Mouse (Mus musculus) bone marrow macrophage, adult 2 months (primary cell): ENCODE measurements around the gene Cenpq.

Experiments
- CTCF ChIP-seq: IDR thresholded peaks from 2 replicates; pipeline ENCODE4 v1.5.1; 2012; ENCODE audit warnings: low read depth, mild to moderate bottlenecking, low read length, moderate library complexity
- POLR2A ChIP-seq: IDR thresholded peaks from 2 replicates; pipeline ENCODE4 v1.6.1; 2012; ENCODE audit warnings: mild to moderate bottlenecking, low read depth, low read length, borderline replicate concordance

GRCm38 (mm10) chr17:40879528-40879923 lies 55.3 kb downstream of the Cenpq start:
- no peak for TF ChIP-seq CTCF
- TF ChIP-seq POLR2A = no peak
